Mouse (Mus musculus) limb, embryonic 14.5 days (tissue): ENCODE measurements around the gene Nmur1. TPM values are rescaled to one million over a fixed set of nuclear protein-coding genes. Genes with fewer than 3 reads are reported as not detected.
"Not testable (repeated sequence)": the region's sequence is repeated elsewhere in the genome, so short reads cannot be mapped to it uniquely, and the experiment has no call there.

Experiments used
- ATAC-seq: fragments of 200-750 bp; cut with Nextera tagmentation; 2 replicates; pipeline ENCODE4 v1.8.0; 2017; ENCODE audit warnings: low read depth, moderate number of reproducible peaks, moderate TSS enrichment; ENCODE audit not compliant: low FRiP score
- DNase-seq: peaks from one replicate; pipeline ENCODE4 v3.0.0-alpha.2; 2015; ENCODE audit warnings: low spot score
- H3K27ac ChIP-seq: fragments of 300-500 bp; sonication (generic); replicated peaks from 2 replicates; pipeline ENCODE4 v1.5.1; 2014; ENCODE audit warnings: low read depth, mild to moderate bottlenecking, low read length, moderate library complexity, mixed read lengths
- H3K27me3 ChIP-seq: fragments of 300-500 bp; sonication (generic); 2 replicates; pipeline ENCODE4 v1.6.1; 2014; ENCODE audit warnings: low read length, mixed read lengths; ENCODE audit not compliant: control insufficient read depth, insufficient read depth
- H3K36me3 ChIP-seq: fragments of 300-500 bp; sonication (generic); 2 replicates; pipeline ENCODE4 v1.6.1; 2014; ENCODE audit warnings: mild to moderate bottlenecking, low read length, moderate library complexity, mixed read lengths; ENCODE audit not compliant: control insufficient read depth, insufficient read depth
- H3K4me1 ChIP-seq: fragments of 300-500 bp; sonication (generic); 2 replicates; pipeline ENCODE4 v1.6.1; 2014; ENCODE audit warnings: antibody characterized with exemption, low read length, mixed read lengths; ENCODE audit not compliant: control insufficient read depth, insufficient read depth
- H3K4me2 ChIP-seq: fragments of 300-500 bp; sonication (generic); replicated peaks from 2 replicates; pipeline ENCODE4 v1.6.1; 2014; ENCODE audit warnings: low read depth, mild to moderate bottlenecking, low read length, moderate library complexity; ENCODE audit not compliant: severe bottlenecking
- H3K4me3 ChIP-seq: fragments of 300-500 bp; sonication (generic); replicated peaks from 2 replicates; pipeline ENCODE4 v1.5.1; 2014; ENCODE audit warnings: low read length
- H3K9ac ChIP-seq: fragments of 300-500 bp; sonication (generic); 2 replicates; pipeline ENCODE4 v1.6.1; 2014; ENCODE audit warnings: mild to moderate bottlenecking, low read depth, low read length, moderate library complexity; ENCODE audit not compliant: severe bottlenecking
- H3K9me3 ChIP-seq: fragments of 300-500 bp; sonication (generic); 2 replicates; pipeline ENCODE4 v1.6.1; 2016; ENCODE audit warnings: low read length; ENCODE audit not compliant: control insufficient read depth
- POLR2A ChIP-seq: fragments of 200-500 bp; IDR thresholded peaks from 2 replicates; pipeline ENCODE4 v1.8.0; 2012; ENCODE audit warnings: inconsistent platforms, mild to moderate bottlenecking, moderate library complexity, borderline replicate concordance; ENCODE audit not compliant: insufficient read depth, insufficient read length; ENCODE audit errors: extremely low read depth
- WGBS: fragments of 180-500 bp; shearing (Covaris S2); extraction: QIAGEN DNeasy Blood & Tissue Kit; methylation state at CpG from one replicate; pipeline ENCODE4 v1.1.7; 2014; 5-methylcytosine and 5-hydroxymethylcytosine counted together
- polyA plus RNA-seq, 2 experiments: library from polyadenylated mRNA; depleted of rRNA in 1 of 2; stranded (reverse) in 1 of 2; unstranded in 1 of 2; fragments of >200 nt; fragmentation: Nextera tagmentation in 1 of 2; extraction: Ambion mirVana in 1 of 2; gene quantifications; 2 replicates each; pipeline versions ENCODE4 v1.2.1 to v1.2.3; 2012 to 2014

The Nmur1 gene
- polyA plus RNA-seq (2012; rRNA removed) (0.09 TPM in 1 of 2 replicates, not detected in the other), polyA plus RNA-seq (2014; fragmentation: Nextera tagmentation; extraction: Ambion mirVana) (0.17 TPM in 1 of 2 replicates, not detected in the other)

DNA sequence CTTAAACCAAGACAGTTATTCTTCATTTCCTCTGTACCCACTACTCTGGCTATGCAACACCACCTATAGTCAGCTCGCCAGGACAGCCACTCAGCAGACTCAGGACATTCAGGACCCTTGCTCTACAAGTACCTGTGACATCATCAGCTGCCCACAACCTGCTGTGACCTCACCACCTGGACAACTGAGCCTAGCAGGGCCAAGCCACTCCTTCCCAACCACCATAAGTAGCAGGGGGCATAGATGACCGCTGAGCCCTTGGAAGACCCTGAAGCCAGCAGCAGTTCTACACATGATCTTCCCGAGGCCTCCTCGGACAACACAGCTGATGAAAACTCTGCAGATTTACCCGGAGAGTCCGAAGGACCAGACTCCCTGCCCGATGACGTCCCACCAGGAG, at the start of gene Nmur1, which contains the start of gene Tex44:
Nmur1 (minus strand) TSS at position 101 of the 400 bp plus-strand sequence.
Tex44 (plus strand) TSS at position 202 of the 400 bp plus-strand sequence.
- no peaks in the 10 kb centered on the region for H3K9me3 ChIP-seq
- no peak within 1 kb of the TSS for H3K9ac ChIP-seq
- WGBS: 92% methylated on average over 8 of the region's 8 CpGs
- no peak within 1 kb of the TSS for H3K4me3 ChIP-seq
- peaks cover 6% of the 10 kb centered on the region for H3K4me1 ChIP-seq
- DNase-seq (no peak), ATAC-seq (no peak)
- no peaks in the 10 kb centered on the region for H3K27me3 ChIP-seq
- no peak for TF ChIP-seq POLR2A
- H3K27ac ChIP-seq: no peak within 1 kb of the TSS
- H3K36me3 ChIP-seq: no peaks in the 10 kb centered on the region
- no peak within 1 kb of the TSS for H3K4me2 ChIP-seq

DNA sequence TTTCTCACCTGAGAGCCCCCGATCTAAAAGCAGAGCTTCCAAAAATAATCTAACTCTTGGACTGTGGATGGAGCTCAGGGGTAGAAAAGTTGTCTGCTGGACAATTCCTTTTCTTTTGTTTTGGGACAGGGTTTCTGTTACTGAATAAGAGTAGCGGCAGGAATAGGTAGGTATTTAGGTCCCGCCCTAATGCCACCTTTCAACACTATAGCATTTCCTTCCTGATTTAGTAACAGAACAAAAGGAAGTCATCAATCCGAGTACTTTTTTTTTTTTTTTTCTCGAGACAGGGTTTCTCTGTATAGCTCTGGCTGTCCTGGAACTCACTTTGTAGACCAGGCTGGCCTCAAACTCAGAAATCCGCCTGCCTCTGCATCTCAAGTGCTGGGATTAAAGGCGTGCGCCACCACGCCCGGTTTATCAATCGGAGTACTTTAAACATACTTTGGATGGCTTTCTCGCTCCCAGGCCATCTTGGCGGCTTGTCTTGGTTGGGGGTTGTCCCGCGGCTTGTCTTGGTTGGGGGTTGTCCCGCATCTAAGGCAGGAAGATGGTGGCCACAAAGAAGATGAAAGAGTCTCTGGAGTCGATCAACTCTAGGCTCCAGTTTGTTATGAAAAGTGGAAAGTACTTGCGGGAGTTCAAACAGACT, 47.2 kb upstream of the Nmur1 start:
- Histone ChIP-seq H3K4me2 (no peak overlapping the region), H3K36me3 (no peaks in the 10 kb centered on the region), H3K4me1 (peaks cover 16% of the 10 kb centered on the region), H3K4me3 (no peak overlapping the region), H3K27me3 (no peaks in the 10 kb centered on the region), H3K9me3 (no peaks in the 10 kb centered on the region), H3K27ac (peak overlapping the region; percentile 91), H3K9ac (no peak overlapping the region)
- TF ChIP-seq POLR2A: no peak
- ATAC-seq (no peak), DNase-seq (no peak)
- 90% methylated on average over 18 of the region's 18 CpGs for WGBS

DNA sequence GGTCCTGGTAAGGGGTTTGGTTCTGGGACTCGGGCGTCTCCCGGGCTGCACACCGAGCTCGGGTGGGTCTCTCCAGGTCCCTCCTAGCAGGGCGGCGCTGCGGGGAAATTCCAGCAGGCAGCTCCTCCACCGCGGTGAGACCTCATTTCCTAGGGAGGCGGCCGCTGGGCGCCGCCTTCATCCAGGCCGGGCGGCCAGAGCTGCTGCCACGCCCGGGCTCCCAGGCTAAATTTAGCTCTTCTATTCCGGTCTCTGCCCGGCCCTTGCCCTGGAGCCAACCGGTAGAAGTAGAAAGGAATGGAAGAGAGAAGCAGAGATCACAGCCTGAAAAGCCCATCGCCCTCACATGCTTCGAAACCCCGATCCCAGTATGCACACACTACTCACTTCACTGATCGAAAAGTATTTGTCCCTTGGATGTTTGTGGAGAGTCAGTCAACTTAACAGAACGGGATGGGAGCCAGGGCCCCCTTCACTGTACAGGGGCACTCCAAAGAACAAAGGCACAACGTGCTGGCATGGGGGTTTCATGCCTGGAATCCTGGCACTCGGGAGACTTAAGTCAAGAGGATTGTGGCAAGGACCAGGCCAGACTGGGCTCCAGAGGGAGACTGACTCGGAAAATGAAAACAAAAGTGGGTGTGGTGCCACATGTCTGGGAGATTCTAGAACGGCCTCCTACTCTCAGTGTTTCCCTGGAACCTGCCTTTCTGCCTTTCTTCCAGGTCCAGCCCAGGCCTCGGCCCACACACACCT, 46.3 kb upstream of the Nmur1 start:
- DNase-seq (peak; percentile 81), ATAC-seq (peak; percentile 74)
- Histone ChIP-seq H3K27ac (peak overlapping the region; percentile 91), H3K9me3 (no peaks in the 10 kb centered on the region), H3K4me3 (peak overlapping the region; percentile 0), H3K4me1 (peaks cover 16% of the 10 kb centered on the region), H3K36me3 (no peaks in the 10 kb centered on the region), H3K4me2 (peak overlapping the region; percentile 36), H3K9ac (peak overlapping the region; percentile 55), H3K27me3 (no peaks in the 10 kb centered on the region)
- no peak for TF ChIP-seq POLR2A
- 15% methylated on average over 31 of the region's 31 CpGs for WGBS

DNA sequence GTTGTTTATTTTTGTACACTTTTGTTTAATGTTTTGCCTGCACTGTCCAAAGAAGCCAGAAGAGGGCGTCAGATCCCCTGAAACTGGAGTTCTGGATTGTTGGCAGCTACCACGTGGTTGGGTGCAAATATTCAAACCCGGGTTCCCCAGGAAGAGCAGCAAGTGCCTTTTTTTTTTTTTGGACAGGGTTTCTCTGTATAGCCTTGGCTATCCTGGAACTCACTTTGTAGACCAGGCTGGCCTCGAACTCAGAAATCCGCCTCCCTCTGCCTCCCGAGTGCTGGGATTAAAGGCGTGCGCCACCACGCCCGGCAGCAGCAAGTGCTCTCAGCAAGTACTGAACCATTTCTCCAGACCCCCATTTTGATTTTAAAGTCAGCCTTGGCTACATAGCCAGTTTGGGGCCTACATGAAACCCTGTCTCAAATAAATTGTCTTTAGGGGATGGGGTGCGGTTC, 45.5 kb upstream of the Nmur1 start:
- Histone ChIP-seq H3K9ac (peak overlapping the region; percentile 55; the same call in 1 of the 2 replicates), H3K4me3 (peak overlapping the region; percentile 0; the same call in 1 of the 2 replicates), H3K27ac (peak overlapping the region; percentile 91), H3K4me2 (0 out of 2 replicates have a peak overlapping the region, but pooled peaks have one; percentile 36), H3K4me1 (peaks cover 16% of the 10 kb centered on the region)
- H3K27me3 ChIP-seq, H3K36me3 ChIP-seq, ATAC-seq, DNase-seq, H3K9me3 ChIP-seq: not testable (repeated sequence)
- 74% methylated on average over 11 of the region's 11 CpGs for WGBS

DNA sequence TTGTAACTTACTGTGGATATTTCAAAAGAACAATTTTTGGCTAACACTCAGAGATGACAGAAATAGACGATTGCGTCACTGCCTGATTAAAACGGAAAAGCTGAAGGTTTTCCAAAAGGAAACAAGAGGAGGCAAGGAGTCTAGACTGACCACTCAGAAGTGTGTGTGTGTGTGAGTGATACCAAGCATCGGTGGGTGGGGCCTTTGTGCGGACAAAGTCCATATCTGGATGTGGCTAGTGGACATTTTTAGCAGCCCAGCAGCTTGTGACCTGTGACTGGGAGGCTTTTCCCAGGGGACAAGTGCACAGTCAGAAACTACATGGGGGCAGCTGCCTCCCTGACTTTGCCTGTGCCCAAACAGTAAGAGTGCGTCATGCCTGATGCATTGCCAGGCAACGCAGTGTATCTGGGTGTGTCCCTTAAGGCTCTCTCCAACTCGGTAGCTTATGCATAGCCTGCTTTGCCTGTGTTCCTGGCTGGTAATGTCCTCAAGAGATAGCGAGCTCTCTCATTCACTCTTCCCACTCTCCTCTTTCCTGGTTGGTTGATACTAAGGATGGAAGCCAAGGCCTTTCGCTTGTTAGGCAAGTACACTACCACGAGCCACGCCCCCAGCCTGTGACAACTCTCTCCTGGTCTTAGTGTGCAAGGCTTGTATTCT, 44.6 kb upstream of the Nmur1 start:
- Histone ChIP-seq H3K27ac (no peak overlapping the region; the same call in 1 of the 2 replicates), H3K27me3 (no peaks in the 10 kb centered on the region), H3K4me2 (no peak overlapping the region), H3K9ac (no peak overlapping the region), H3K4me1 (peaks cover 16% of the 10 kb centered on the region), H3K4me3 (no peak overlapping the region), H3K9me3 (no peaks in the 10 kb centered on the region), H3K36me3 (no peaks in the 10 kb centered on the region)
- DNase-seq: no peak
- peak; percentile 28; the same call in 1 of the 2 replicates for ATAC-seq
- TF ChIP-seq POLR2A: no peak
- WGBS: 86% methylated on average over 12 of the region's 12 CpGs
